Mouse (Mus musculus) frontal cortex, adult 2 months (tissue): ENCODE data around the gene Kmt5a. TPM values are rescaled to one million over a fixed set of nuclear protein-coding genes. Genes with fewer than 3 reads are reported as not detected.

Experiments used
- DNase-seq, 2 experiments: peaks; one replicate each; pipeline ENCODE4 v3.0.0; 2022; ENCODE audit warnings: low spot score in 1 of 2; ENCODE audit errors: extremely low spot score in 1 of 2
- polyA plus RNA-seq: library from polyadenylated mRNA; depleted of rRNA; stranded (reverse); fragments of >200 nt; gene quantifications from 2 replicates; pipeline ENCODE4 v1.2.3, GENCODE M21; 2012; rRNA removed

Gene Kmt5a
- polyA plus RNA-seq, 1 experiment: 41.8 TPM

DNA sequence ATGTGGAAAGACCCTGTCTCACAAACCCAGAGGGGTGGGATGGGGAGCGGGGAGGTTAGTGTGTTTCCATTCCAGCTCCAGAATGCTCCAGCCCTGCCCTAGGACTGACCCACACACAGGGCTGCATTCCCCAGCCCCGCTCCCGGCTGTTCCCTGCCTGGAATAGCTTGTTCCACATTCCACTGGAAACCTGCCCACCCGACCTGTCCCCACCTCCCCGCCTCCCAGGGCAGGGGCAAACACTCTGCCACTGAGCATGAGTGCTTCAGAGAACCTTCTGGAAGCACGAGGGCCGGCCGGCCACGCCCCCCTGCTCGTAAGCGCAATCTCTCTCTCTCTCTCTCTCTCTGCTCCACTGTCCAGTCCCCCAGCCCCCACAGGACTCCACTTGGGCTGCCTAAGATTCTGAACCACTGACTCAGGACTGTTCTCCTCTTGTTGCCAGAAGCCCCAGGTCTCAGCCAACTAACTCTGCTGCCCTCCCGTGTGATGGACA is 70.1 kb downstream of the Kmt5a start:
- DNase-seq: no peak

DNA sequence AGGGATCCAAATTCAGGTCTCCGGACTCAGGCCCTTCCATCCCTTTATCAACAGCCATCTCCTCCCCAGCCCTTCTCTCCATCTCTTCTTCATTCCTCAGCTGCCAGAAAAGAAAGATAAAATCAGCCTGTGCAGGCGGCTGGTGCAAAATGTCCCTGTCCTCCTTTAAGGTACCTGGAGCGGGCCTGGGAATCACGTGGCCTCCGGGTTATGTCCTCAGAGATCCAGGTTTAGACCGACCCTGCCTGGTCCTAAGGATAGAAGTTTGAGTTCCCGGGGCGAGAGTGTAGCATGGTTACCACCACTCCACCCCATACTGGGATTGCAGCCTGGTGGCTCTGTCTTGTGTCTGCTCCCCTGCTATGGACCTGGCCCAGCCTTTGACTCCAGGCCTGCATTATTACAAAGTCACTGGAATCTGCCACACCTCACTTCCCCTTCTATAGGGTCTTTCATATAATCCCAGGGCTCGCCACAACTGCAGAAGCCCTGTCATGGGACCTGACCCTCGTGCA is 70.9 kb downstream of the Kmt5a start:
- no peak for DNase-seq

Other genes with a start within 250 kb of the Kmt5a start
- gene Pitpnm2, start 190.2 kb upstream of the Kmt5a start, polyA plus RNA-seq: 195 and 196 TPM in 2 replicates
- gene Mphosph9, start 112.0 kb upstream of the Kmt5a start, polyA plus RNA-seq: 21.1 and 21.7 TPM in 2 replicates
- gene 2810006K23Rik, start 111.8 kb upstream of the Kmt5a start, polyA plus RNA-seq: 14.6 and 15.6 TPM in 2 replicates
- 182 and 239 TPM in 2 replicates for gene Cdk2ap1, start 76.8 kb upstream of the Kmt5a start, polyA plus RNA-seq
- 57.7 and 59.5 TPM in 2 replicates for gene Sbno1, start 13.9 kb upstream of the Kmt5a start, polyA plus RNA-seq
- gene Rilpl2, start 38.4 kb downstream of the Kmt5a start, polyA plus RNA-seq: 24.5 and 25.9 TPM in 2 replicates
- 9.6 and 11.8 TPM in 2 replicates for gene Snrnp35, start 43.2 kb downstream of the Kmt5a start, polyA plus RNA-seq
- gene Rilpl1, start 91.5 kb downstream of the Kmt5a start, polyA plus RNA-seq: 44.7 and 51.7 TPM in 2 replicates
- gene Tmed2, start 100.8 kb downstream of the Kmt5a start, polyA plus RNA-seq: 108 and 133 TPM in 2 replicates
- gene Ddx55, start 112.9 kb downstream of the Kmt5a start, polyA plus RNA-seq: 38.2 and 38.3 TPM in 2 replicates
- gene Eif2b1, start 139.2 kb downstream of the Kmt5a start, polyA plus RNA-seq: 31.1 and 32.2 TPM in 2 replicates
- 50.6 and 56.4 TPM in 2 replicates for gene Gtf2h3, start 139.2 kb downstream of the Kmt5a start, polyA plus RNA-seq
- 41.7 and 44.4 TPM in 2 replicates for gene Atp6v0a2, start 188.6 kb downstream of the Kmt5a start, polyA plus RNA-seq